Mouse (Mus musculus): ENCODE measurements around the gene Tcf7.

DNA sequence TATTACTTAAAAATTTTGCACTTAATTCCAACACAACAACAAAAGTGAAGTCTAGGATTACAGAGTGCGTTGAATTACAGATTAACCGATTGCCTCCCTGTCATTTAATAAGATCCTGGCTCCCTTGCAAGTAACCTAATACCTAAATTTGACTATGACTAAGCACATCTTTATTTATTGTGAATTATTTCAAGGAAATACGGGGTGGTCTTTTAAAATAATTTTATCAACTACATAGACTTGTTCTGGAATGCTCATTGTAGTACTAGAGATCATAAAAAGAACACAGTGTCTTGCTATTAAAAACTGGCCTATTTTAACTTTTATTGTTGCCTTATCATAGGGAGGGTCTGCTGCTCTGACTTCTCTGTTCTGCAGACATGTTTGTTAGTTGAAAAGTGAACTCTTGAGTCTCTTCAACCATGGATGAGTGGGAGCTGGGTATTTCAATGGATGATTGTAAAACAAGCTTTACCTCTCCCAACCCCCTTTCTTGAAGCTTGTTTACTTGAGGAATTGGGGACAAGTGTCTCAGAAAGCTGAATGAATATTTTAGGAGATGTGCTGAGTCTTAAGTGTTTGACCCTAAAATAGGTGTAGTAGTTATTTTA, 49.7 kb downstream of the Tcf7 start:
- TF ChIP-seq GATA1 (IDR thresholded peaks at IDR 0.05; ENCODE audit: borderline replicate concordance, low read length) (no peak), FLI1 (IDR thresholded peaks at IDR 0.05; ENCODE audit: low read length) (no peak)

Measured in megakaryocyte, embryonic 14.5 days (primary cell).